Mouse (Mus musculus): Measurements from ENCODE around the gene Gdap1l1.

DNA sequence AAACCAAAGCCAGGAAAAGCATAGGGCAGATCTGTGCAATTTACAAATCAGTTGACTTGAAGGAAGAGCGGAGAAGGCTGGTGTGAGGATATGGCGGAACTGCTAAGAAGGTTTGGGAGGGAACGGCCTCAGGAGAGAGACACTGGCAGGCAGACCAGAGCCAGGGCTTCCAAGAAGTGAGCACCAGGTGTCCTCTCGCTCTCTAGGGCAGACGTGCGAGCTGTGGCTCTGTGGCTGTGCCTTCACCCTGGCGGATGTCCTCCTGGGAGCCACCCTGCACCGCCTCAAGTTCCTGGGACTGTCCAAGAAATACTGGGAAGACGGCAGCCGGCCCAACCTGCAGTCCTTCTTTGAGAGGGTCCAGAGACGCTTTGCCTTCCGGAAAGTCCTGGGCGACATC, 15.1 kb downstream of the Gdap1l1 start:
- no peak for TF ChIP-seq CTCF (IDR thresholded peaks at IDR 0.05; ENCODE audit: control insufficient read depth, insufficient read depth, low read length)
- TF ChIP-seq POLR2A (IDR thresholded peaks at IDR 0.05; ENCODE audit: borderline replicate concordance, control insufficient read depth, low read depth, low read length) = no peak
